Mouse (Mus musculus) heart, adult 18-20 months (tissue): ENCODE measurements around the gene Gm6096. TPM values are rescaled to one million over a fixed set of nuclear protein-coding genes. Genes with fewer than 3 reads are reported as not detected.

ENCODE experiments used
- total RNA-seq, 2 experiments: library from RNA; stranded (reverse); gene quantifications; 2 replicates each; pipeline ENCODE4 v1.2.3; 2021

Gm6096 gene
- total RNA-seq, 2 experiments from 2014 or later, result not detected

Other genes with a start within 250 kb of the Gm6096 start
- not detected for gene Scgb2b27, start 237.1 kb upstream of the Gm6096 start, total RNA-seq
- not detected for gene Scgb1b27, start 229.6 kb upstream of the Gm6096 start, total RNA-seq
- gene Scgb1b30, start 155.6 kb upstream of the Gm6096 start, total RNA-seq, result not detected
- gene Wtip, start 117.8 kb upstream of the Gm6096 start, total RNA-seq, result 10 to 100 TPM in 1 of 2 experiments, 1 to 10 TPM in 1; 7.0 to 10.8 TPM
- 10 to 100 TPM; 27.2 to 33.3 TPM for gene Uba2, start 81.4 kb upstream of the Gm6096 start, total RNA-seq
- 10 to 100 TPM; 18.7 to 23.5 TPM for gene Pdcd2l, start 54.4 kb upstream of the Gm6096 start, total RNA-seq
- 100 to 1,000 TPM; 571 to 604 TPM for gene Gpi1, start 20.7 kb upstream of the Gm6096 start, total RNA-seq
- 10 to 100 TPM; 34.8 to 41.3 TPM for gene 4931406P16Rik, start 62.5 kb downstream of the Gm6096 start, total RNA-seq
- 10 to 100 TPM; 84.8 to 86.9 TPM for gene Lsm14a, start 142.3 kb downstream of the Gm6096 start, total RNA-seq